Mouse (Mus musculus): Measurements from ENCODE around the gene Mycl.

Gene Mycl

DNA sequence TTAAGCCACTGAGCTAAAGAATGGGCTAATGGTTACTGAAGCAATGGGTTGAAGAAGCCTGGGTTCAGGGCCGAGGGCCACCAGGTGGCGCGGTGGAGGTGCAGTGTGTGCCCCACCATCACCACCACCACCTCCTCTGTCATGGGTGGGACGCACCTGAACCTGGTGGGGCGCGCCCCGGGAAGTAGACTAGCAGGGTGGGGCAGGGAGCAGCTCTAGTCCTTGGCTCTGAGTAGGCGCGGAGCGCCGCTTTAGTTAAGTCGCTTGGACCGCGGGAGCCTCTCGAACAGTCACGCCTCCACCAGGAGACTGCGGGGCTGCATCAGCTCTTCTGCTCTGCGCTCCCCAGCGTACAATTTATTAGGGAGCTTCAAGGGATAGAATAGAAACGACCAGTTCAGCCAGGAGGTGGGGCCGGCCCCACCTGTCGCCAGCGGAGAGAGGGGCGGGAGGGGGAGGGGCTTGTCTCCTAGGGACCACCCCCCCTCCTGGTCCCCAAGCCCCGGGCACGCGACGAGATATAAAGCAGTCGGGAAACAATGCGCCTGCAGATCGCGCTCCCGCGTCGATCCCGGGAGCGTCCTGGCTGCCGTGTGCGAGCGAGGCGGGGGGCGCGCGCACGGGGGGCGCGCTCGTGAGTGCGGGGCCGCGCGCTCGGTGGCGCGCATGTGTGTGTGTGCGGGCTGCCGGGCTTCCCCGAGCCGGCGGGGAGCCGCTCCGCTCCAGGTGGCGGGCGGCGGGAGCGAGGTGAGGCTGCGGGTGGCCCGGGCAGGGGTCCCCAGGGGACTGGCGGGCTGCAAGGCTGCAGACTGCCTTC, at the start of gene Mycl:
TSS of gene Mycl (plus strand) at position 249 of the 817 bp plus-strand sequence.
- peak; percentile 79 for DNase-seq (ENCODE audit: low spot score)

DNA sequence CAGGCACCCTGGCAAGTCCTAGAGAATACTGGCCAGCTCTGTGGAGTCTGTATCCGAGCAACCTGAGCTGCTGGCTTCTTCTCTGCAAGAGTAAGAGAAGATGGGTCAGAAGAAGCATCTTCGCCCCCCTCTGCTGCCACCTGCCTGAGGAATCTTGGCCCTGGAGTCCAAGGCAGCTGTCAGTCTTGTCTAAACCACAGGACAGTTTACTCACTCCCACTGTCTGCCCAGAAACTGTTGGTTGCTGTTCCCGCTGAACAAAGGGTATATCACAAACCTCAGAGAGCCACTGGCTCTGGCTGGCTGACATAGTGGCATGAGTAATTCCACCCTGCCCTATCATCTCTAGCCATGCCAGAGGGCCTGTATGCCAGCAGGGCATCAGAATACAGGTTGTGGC, 48.2 kb upstream of the Mycl start:
- no peak for DNase-seq (ENCODE audit: low spot score)

- no peak for DNase-seq (ENCODE audit: low spot score)
Observed at GRCm38 (mm10) chr4:122949096-122949495, 46.4 kb upstream of the Mycl start.

- DNase-seq (ENCODE audit: low spot score) = no peak
Observed at GRCm38 (mm10) chr4:122954680-122955411, 40.6 kb upstream of the Mycl start.

DNA sequence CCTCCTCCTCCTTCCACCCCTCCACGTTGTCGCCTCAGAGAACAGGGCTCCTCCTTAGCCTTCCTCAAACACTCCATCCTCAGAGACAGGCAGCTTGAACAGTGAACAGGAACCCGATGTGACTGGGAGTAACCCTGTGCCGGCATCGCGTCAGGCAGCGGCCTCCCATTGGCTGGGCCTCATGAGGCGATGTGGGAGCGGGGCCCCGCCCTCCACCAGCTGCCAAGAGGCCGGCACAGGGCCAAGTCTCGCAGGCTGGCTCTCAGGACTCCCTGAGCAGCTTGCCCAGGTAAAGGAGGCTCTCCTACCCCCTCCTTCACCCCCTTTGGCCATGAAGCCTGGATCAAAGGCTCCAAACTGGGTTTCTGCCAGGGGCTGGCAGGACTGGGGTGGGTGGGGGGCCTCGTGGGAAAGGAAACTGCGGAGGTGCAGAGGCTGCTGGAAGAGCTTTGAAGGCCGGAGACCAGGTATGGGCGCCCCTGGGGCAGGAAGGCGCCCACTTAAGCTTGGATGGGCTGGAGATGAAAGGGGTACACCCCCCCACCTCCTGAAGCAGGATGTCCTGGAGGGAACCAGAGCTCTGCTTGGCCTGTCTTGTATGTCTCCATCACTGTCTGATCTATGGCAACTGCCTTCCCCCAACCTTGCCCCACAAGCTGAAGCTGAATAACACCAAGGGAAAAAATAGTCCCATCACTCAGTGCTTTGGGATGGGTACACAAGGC, 39.9 kb upstream of the Mycl start:
- DNase-seq (ENCODE audit: low spot score) = peak; percentile 86

GRCm38 (mm10) chr4:122956301-122956700, 39.2 kb upstream of the Mycl start:
- DNase-seq (ENCODE audit: low spot score) = no peak

DNA sequence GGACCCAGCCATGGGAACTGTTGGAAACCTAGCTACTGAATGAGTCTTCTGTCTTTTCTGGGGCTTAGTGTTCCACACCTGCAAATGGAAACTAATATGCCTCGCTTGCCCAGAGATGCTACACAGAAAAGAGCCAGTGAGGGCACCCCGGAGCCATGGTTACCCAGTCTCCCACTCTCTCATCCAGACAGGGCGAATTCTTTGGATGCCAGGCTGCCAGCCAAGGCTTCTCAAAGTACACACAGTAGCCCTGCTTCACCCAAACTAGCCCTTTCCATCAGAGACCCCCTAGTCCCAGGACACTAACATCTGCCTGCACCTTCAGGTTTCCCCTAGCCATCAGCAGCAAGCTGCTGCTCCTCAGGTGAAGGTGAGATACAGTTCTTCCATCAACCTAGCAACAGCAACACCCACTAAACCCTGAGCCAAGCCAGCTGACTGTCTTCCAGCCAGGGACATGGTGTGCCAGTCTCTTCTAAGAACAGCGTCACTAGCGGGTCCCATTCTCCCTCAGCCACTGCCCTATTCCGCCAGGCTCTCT, 36.9 kb upstream of the Mycl start:
- DNase-seq (ENCODE audit: low spot score) = no peak

GRCm38 (mm10) chr4:122959816-122960215, 35.6 kb upstream of the Mycl start:
- DNase-seq (ENCODE audit: low spot score) = no peak

DNA sequence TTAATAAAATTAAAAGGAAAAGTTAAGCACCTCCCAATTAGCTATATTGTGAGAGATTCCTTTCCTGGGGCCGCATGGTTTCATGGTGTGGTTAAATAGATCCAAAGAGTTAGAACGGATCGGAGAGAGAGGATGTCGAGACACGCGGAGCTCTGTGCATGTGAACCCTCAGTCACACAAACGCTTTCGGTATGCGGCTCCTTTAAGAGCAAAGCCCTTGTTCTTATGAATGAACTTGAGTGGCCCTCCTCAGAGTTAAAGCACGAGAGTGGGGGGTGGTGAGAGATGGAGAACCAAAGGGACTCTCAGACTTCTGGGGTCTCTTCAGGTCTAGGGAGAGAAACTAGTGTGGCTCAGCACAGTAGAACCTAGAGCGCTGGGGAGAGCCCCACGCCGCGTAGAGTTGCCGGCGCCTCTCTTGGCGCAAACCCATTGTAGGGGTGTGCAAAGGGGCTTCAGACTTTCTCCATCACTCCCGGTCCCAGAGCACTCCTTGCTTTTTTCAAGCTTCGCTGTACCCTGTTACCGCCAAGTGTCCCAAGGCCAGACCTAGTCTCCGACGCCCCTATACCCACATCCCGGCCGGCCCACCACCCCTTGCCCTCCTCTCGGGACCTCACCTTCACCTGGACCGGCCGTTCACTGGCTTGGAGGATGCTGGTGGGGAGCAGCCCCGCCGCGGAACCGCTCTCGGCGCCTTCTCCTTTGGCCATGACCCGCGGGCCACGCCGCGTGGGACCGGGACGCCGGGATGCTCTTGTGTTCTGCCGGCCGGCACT, 34.9 kb upstream of the Mycl start:
- DNase-seq (ENCODE audit: low spot score) = peak; percentile 26

- peak; percentile 45 for DNase-seq (ENCODE audit: low spot score)
Observed at GRCm38 (mm10) chr4:122961100-122961567, 34.3 kb upstream of the Mycl start, which contains the start of gene Mfsd2a. Gene Mfsd2a, minus strand, starts transcription at chr4:122961188.

- DNase-seq (ENCODE audit: low spot score) = no peak
Observed at GRCm38 (mm10) chr4:122961589-122961988, 33.9 kb upstream of the Mycl start.

DNA sequence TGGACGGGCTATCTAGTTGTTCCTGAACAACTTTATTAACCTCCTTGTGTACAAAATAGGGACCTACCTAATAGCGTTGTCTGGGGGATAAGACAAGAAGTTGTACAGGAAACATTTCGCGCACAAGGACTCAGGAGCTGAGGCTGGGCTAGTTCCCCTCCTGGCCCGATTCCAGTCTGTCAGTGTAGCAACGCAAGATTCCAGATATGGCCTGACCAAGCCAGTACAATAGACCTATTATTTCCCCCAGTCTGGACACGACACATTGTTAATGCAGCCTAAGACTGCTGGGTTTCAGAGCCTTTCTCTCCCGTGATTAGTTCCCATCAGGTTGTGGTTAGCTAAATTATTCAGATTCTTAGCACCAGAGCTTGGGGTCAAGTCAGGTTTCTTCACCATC, 32.7 kb upstream of the Mycl start:
- DNase-seq (ENCODE audit: low spot score) = no peak

GRCm38 (mm10) chr4:122968106-122968505, 27.3 kb upstream of the Mycl start:
- no peak for DNase-seq (ENCODE audit: low spot score)

DNA sequence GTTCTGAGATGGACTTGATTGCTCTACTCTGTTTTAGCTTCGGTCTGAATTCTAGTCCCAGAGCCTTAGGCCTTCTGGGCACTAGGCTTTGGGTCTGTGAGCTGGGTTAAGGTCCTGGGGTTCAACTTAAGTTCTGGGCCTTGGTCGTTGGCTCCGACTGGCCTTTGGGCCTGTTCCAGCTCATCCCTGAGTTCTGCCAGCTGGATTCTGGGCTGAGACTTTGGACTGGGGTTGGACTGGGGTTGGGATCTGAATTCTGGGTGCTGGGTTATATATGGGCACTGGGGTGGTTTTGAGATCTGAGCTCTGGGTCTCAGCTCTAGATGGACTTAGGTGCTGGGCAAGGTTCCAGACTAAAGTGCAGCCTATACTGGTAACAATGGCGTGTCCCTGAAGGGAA, 24.3 kb upstream of the Mycl start:
- no peak for DNase-seq (ENCODE audit: low spot score)

DNA sequence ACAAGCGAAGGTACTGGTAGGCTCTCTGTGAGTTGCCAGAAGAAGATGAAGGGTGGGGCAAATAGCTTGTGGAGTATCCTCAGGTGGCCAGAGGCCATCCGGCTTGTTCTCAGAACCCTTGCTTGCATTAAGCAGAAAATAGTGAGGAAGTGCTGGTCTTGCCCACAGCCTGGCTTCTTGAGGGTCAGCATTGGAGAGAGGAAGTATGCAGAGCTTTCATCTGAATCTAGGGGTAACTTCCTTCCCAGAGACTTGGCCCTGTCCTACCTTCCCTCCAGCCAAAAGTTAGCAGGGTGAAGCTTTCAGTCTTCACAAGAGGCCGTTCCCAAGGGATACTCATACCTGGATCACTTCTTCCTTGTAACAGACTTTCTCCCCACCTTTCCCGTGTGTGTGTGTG, 23.8 kb upstream of the Mycl start:
- no peak for DNase-seq (ENCODE audit: low spot score)

DNA sequence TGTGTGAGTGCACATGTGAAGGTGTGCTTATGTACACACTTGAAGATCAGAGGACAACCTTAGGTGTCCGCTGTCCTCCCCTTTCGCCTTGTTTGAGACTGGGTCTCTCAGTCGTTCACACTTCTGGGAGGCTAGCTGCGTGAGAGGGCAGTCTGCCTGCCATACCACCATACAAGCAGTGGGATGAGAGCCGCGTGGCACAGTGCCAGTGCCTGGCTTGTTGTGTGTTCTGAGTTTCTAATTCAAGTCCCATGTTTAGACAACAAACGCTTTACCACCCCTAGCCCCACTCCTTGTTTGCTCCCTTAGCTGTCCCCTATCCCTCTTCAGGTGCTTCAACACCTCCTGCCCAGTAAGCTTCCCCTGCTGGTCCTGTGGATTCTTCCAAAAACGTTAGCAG, 23.4 kb upstream of the Mycl start:
- no peak for DNase-seq (ENCODE audit: low spot score)

GRCm38 (mm10) chr4:122974976-122975520, 20.4 kb upstream of the Mycl start:
- no peak for DNase-seq (ENCODE audit: low spot score)

DNA sequence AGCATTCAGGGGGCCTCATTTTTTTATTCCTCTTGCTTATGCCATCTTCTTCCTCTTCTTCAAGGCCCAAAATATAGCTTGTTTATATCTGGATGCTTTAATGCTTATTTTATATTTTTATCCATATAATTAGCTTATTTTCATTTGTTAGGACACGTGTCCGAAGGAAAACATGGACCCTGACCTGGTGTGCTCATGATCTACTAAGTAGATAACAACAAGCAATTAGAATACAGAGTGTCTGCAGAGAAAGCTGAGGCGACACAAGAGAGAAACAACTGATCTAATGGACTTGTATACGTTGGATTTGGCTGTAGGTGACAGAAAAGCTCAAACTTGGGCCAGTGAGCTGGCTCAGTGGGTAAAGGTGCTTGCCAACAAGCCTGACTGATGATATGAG, 18.6 kb upstream of the Mycl start:
- no peak for DNase-seq (ENCODE audit: low spot score)

- DNase-seq (ENCODE audit: low spot score) = no peak
Observed at GRCm38 (mm10) chr4:122978850-122979249, 16.6 kb upstream of the Mycl start.

DNA sequence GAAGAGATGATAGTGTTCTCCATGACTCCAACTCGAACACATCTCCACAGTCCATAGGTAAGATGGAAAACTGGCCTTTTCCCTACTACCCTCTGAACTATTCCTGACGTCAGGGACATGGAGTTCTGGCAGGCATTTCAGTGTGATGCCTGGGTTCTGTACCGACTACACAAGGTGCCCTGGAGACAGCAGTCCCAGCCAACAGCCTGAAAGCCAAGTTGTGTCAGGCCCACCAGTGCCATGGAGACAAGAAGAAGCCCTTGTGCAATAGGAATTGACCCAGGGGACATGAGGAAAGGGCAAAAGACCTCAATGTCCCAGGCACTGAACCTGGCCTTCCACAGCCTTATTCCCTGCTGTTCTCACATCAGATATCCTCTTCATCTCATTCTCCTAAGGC, 15.6 kb upstream of the Mycl start:
- no peak for DNase-seq (ENCODE audit: low spot score)

DNA sequence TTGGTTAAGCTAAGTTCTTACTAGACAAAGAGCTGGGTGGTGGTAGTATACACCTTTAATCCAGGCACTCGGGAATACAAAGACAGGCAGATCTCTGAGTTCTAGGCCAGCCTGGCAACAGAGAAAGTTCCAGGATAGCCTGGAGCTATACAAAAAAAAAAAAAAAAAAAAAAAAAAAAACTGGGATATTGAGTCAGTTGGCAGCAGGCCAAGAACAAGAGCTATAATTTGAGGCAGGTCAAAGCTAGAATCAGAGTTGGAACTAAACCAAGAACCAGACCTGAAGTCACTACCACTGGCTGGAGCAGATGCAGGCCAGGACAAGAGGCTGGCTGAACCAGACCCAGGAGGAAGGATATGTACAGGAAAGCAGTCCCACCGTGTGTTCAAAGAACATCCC, 14.8 kb upstream of the Mycl start:
- no peak for DNase-seq (ENCODE audit: low spot score)
